Mouse (Mus musculus) skeletal muscle tissue, adult 2 months (tissue): ENCODE results near the gene Fshr.

Experiments
- DNase-seq: peaks from one replicate; pipeline ENCODE4 v3.0.0-alpha.2; 2012; ENCODE audit warnings: low read depth, low spot score

The Fshr gene

DNA sequence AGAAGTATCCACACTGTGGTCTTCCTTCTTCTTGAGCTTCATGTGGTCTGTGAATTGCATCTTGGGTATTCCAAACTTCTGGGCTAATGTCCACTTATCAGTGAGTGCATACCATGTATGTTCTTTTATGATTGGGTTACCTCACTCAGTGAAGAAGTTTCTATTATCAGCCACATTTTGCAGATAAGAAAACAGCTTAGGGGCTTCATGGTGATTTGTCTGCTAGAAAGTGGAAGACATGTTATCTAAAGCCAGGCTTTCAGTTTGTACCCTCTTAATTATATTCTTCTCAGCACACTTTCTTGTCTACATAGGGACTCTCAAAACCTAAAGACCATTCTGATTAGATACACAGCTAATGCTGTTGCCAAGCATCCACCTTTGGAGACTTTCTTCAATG, 165.8 kb downstream of the Fshr start:
- no peak for DNase-seq

DNA sequence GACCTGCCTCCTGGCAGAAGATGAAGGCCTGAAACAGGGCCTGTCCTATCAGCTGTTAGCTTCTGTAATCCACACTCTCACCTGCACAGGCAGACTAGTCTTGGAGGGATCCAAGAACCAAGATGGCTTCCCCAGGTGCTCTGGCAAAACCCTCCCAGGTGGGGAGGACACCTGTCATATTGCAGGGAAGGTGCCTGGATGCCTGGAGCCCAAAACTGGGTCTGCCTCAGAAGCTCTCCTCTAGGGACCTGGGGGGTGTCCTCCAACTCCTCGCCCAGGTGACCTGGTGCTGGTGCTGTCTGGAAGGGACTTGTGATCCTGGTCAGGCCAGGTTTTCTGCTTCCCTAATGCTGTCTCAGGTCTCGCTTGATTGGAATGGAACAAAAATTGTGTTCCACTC, 167.5 kb downstream of the Fshr start:
- DNase-seq = no peak

DNA sequence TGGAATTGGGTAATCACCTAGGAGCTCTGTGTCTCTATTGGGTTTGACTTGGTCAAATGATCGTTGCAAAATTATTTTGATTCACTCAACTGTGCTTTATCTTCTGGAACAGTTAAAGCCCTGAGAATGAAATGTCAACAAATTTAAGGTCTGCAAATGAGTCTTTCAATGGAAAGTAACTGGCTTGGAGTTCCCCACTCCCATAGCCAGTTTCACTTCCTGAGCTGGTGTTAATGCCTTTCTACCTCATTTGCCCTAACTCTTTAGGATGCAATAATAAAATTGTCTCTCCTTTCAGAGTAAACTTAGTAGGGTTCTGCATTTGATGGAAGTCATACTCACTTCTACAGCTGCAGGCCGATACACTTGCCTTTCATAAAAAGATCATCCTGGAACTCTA, 181.0 kb downstream of the Fshr start:
- DNase-seq = no peak

DNA sequence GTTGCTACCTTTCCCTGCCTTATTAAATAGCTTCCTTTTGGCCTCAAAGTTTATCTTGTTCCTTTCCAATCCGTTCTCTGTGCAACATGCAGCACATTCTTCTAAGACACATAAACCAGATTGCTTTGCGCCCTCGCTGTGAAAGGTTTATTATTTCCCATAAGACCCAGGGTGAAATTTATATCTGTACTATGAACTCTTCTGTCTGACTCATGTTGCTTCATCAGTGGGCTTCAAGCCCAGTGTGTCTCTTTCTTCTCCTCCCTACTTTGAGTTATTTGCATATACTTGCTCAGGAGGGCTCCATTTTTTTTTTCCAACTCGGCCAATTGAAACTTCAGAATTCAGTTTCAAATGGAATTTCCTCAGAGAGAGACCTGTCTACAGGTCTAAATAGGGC, 183.5 kb downstream of the Fshr start:
- no peak for DNase-seq

DNA sequence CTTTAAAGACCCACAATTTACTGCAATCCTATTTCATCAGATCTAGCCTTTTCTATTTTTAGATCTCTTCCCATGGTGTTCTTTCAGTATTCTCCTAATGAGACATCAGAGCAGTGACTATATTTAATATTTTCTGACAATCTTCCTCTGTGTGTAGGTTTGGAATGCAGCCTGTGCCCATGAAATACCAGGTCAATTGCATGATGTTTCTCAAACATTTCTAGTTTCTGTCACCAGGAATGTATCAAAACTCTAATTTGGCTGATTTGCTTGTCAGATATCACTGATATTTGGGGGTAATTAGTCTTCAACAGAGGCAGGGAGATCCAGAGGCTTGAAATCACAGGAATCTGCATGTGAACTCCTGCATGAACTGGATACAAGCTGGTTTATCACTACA, 186.8 kb downstream of the Fshr start:
- no peak for DNase-seq

DNA sequence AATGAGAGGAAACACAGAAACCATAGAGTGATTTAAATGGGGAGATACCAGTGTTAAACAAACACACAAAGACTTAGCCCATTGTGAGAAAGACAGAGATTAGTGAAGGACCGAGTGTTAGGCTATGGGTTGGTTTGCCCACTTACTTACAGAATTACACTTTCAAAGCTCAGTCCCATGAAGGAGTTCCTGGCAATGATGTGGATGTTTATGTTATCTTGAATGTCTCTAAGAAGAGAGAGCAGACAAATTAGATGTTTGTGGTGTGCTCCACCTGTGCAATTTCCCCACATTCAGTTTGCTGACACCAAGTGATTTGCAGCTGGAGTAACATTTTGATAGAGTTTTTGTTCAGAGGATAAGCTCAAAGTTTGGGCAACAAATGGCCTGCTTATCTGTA, 191.4 kb downstream of the Fshr start:
- no peak for DNase-seq

DNA sequence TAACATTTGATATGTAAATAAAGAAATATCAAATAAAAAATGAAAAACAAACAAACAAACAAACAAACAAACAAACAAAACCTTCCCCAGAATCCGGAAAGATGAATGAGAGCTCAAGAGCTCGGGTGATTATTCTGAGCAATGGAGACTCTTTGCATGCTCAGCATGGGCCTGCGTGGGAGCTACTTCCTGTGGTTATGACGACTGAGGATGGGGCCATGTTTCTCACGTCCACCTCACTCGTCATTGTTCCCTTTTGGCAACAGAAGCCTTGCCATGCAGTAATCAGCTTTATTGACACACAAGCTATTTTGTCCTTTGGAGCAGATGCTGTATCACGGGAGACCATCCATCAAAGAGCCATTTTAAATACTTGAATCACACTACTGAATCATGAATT, 191.8 kb downstream of the Fshr start:
- DNase-seq = no peak

DNA sequence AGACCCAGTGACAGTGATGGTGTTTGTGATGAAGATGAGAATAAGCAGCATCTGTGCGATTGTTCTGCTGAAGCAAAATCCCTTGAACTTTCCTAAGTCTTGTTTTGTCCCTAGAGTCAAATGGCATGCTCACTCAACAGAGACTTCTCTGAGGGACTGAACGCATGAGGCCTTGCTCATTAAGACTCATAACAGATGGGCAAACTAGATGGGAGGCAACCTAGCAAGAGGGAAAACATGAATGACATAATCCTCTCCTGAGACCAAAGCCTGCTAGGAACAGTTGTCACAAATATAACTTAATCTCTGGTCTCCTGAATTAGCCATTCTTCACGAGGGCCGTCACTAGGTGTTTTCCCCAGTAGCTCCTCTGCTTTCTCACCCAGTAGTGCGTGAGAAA, 194.5 kb downstream of the Fshr start:
- DNase-seq = no peak

DNA sequence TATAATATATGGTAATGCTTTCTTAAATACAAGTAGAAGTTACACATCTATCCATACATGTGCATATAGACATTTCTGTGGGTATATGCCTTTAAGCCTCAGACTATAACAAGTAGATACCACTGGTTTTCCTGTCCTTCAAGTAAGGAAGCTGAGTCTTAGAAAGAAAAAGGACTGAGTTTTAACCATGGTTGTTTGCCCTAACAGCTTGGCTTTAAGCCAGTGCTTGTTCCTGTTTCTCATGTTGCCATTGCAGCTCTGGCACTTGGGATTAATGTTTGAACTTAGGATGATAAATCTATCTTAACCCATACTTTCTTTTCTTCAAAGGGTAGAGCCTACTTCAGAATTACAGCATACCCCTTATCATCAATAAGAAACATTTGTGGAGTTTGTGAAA, 200.6 kb downstream of the Fshr start:
- DNase-seq = no peak

DNA sequence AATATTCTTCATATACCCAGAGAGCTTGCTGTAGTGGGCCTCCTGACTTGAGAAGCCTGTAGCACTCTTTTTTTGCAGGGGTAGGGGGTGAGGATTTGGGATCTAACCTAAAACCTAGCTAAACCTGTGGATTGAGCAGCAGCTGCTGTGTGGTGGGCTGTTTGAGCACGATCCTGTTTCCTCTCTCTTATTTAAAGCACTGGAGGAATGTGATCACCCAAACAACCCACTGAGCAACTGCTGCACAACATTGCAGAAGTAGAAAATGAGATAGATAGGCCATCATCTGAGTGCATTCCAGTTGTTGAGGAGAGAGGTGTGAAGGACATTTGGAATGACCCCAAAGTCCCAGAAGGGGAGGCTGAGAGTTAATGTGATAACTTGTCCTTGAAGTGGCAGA, 202.2 kb downstream of the Fshr start:
- DNase-seq = no peak

DNA sequence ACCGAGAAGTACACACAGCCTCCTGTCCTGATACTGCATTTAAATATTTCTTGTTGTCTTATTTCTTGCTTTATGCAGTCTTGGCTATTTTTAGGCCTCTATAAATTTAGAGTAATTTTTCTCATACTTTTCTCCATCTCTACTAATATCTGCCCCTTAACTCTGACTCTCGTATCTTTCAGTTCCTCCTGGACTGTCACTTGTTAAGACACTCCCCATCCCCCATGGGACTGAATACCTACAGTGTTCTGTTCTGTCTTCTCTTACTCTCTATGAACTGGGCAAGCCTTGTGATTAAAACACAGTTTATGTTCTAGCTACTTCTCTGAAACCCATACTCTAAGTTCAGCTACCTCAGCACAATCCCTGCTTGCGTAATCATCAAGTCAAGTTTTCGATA, 209.2 kb downstream of the Fshr start:
- DNase-seq = no peak

DNA sequence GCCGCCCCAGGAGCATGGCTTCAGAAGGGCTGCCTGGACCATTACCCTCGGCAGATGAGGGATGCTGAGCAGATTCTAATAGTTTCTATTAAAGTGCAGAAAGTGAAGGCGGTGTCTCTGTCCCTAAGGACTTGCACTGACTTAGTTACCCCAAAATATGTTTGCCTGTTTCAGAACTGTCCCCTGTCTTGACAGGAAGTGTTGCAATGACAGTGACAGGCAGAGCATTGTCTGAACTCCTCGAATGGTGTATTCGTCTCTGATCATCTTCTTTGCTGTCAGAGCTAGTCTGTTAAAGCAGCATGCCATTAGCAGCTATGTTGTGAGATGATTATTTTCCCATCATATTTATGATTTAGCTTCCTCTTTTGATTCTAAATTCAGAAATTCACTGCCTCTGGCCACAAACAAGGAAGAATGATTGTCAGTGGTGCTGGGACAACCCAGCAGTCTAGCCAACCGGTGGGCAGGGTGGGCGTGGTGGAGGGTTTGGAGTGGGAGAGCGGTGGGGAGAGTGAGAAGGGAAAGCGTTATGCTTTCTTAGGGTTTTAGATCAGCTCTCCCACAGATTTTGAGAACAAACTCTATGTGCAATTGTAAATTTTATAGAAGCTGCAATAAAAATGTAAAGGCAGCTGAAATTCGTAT, 219.6 kb downstream of the Fshr start:
- no peak for DNase-seq

DNA sequence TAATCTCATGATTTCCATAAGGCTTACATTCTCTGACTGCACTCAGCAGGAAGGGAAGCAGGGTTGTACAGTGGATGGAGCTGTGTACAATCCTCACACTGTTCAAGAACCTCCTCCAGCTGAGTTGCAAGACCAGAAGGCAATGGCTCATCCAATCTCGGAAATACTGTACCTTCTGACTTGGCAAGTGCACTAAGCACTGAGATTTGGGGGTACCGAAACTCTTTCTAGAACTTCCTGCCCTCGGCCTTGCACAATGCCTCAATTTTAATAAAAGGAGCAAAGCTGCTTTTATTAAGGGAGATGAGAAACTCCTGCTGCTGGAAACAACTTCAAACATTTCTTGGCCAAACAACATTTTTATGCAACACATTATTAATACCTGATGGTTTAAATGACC, 225.9 kb downstream of the Fshr start:
- no peak for DNase-seq

DNA sequence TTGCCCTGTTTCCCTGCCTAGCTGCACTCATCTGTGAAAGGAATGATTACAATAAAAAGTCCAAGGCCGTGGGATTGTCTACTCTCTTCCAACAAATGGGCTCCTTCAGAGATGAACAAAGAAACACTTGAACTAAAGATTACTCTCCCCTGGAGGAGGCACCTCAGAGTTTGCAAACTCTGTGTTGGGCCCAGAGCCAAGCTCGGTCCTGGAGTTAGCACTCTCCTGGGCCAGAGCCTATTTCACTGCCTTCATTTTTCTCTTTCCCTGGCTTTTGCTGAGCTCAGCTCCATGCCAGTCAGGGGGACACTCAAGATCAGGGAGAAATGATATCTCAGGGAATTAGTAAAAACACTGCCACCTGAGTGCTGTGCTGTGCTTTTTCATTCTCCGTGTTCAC, 234.4 kb downstream of the Fshr start:
- no peak for DNase-seq

DNA sequence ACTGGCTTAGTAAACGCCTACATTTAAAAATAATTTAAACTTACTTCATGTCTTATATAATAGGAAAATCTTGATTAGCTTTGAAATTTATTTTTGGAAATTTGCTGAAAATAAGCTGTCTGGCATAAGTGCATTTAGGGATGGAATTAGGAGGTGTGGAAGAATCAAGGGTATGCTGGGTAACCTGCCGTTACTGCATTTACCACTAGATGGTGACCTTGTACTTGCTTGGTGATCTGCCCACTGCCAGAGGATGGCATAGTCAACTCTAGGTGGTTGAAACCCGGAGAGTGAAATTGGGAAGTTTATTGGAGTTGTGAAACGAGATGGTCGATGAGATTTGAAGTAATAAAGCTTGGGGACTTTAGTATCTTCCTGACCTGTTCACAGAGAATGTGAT, 246.5 kb downstream of the Fshr start:
- DNase-seq = no peak

DNA sequence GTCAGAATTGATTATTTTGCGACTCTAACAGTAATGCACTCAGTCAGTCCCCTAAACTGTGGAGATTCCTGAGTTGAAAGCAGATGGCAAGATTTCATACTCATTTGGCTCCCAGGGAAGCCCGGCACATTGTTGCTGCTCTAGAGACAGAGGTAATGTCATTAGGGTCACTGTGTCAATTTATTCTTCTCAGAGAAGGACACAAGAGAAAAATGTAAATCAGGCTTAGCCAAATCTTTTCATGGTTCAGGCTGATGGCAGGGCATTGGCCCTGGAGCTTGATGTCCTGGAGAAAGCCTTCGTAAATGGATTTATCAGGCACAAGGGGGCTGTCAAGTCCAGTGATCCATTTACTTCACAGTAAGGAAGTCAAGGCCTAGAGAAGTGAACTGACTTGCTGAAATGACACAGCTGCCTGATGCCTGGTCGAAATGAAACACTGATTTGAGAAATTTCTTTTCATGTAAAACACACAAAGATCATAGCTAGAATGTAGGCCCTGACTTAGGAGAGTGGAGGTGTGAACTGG, 262.3 kb downstream of the Fshr start:
- DNase-seq = no peak

DNA sequence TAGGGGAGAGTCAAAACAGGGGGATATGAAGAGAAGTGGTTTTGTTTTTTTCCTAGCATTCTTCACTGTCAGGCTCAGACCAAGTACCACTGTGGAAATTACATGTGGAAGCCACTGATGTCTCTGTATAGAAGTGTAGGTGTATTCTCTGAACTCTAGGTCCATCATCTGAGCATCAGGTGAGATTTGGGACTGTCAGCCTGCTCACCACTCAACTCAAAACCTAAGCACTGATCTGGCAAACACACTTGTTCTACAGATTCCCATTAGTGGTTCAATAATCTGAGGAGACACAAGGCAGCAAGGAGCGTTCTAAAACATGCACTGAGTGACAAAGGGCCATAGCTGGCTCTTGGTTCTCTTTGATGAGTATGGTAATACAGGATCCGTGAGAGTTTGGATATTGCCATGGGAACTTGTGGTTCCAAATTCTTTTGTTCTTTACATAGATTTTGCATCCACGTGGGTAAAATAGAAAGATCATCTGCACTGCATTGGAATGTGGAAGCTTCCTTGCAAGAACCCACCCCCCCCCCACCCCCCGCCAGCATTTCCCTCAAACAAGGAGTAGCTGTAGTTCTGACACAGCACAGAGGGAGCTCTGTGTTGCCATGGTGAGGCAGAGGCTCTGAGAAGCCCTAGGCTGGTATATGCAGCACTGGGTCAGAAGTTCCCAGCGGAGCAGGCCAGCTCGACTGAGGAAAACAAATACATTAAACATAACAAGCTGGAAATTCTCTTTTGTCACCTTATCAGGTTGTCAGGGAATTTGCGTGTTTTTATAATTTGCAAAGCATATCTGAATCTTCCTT, 262.9 kb downstream of the Fshr start:
- no peak for DNase-seq

DNA sequence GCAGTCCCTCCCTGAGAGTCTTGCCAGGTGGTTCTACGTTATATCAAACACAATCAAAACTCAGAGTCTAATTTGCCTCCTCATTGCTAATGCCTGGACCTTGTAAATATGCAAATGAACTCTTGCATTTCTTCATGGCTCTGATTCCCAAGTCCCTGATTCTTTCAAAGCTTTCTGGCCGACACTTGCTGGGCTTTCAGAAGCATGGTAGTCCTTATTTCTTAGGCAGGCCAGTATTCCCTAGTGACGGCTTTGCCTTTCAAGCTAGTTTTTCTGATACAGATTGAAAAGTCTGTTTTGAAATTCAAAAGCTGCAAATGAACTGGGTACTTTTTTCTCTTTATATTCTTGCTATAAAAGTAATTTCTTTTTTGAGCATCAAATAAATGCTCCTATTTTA, 263.5 kb downstream of the Fshr start:
- no peak for DNase-seq
